Mouse (Mus musculus) gastrocnemius, postnatal 4 days (tissue): ENCODE measurements around the gene Creld2. TPM values are rescaled to one million over a fixed set of nuclear protein-coding genes. Genes with fewer than 3 reads are reported as not detected.
A peak's percentile ranks its signal among the peaks of the same experiment; 100 is the strongest.
"Not testable (repeated sequence)": the region's sequence is repeated elsewhere in the genome, so short reads cannot be mapped to it uniquely, and the experiment has no call there.

Experiments used
- DNase-seq, 2 experiments: peaks; one replicate each; pipeline ENCODE4 v3.0.0; 2021 to 2022; ENCODE audit warnings: low spot score in 2 of 2, mixed read lengths in 2 of 2
- long read RNA-seq, 2 experiments: library from polyadenylated mRNA; stranded (forward); transcript quantifications; one replicate each; pipeline ENCODE4 v2.0.0; 2021
- total RNA-seq, 2 experiments: library from RNA; stranded (reverse); gene quantifications; 2 replicates each; pipeline ENCODE4 v1.2.3; 2021

Creld2 gene
- 10 to 100 TPM; 20.8 to 22.0 TPM for total RNA-seq
- long read RNA-seq, experiment 1, transcript Creld2-201 (10 exons, 1,366 nt): major isoform, 25 of 28 reads
- long read RNA-seq, experiment 1, partial matches to known transcripts: 2 of 28 reads
- long read RNA-seq, experiment 1, other reads (novel, unspliced or antisense): 1 of 28 reads
- long read RNA-seq, experiment 2, transcript Creld2-201 (10 exons, 1,366 nt): major isoform, 34 of 39 reads
- long read RNA-seq, experiment 2, partial matches to known transcripts: 3 of 39 reads
- long read RNA-seq, experiment 2, other reads (novel, unspliced or antisense): 2 of 39 reads

GRCm38 (mm10) chr15:88819026-88819905 lies at the start of gene Creld2, which contains the start of gene Alg12:
TSS of gene Creld2 (plus strand) at chr15:88819646.
TSS of gene Alg12 (minus strand) at chr15:88819318.
- DNase-seq: peak; percentile 96 to 99

GRCm38 (mm10) chr15:88774630-88775029 lies 44.8 kb upstream of the Creld2 start:
- not testable (repeated sequence) for DNase-seq

GRCm38 (mm10) chr15:88792140-88792850 lies 27.2 kb upstream of the Creld2 start:
- no peak for DNase-seq

- DNase-seq: not testable (repeated sequence)
Observed at GRCm38 (mm10) chr15:88794729-88795128, 24.7 kb upstream of the Creld2 start.

- no peak for DNase-seq
Observed at GRCm38 (mm10) chr15:88799950-88800371, 19.5 kb upstream of the Creld2 start.

GRCm38 (mm10) chr15:88800921-88801354 lies 18.5 kb upstream of the Creld2 start:
- DNase-seq: no peak

GRCm38 (mm10) chr15:88801903-88802302 lies 17.5 kb upstream of the Creld2 start:
- DNase-seq: no peak

GRCm38 (mm10) chr15:88802348-88802747 lies 17.1 kb upstream of the Creld2 start:
- no peak for DNase-seq

GRCm38 (mm10) chr15:88808121-88808520 lies 11.3 kb upstream of the Creld2 start:
- DNase-seq: no peak

- DNase-seq: no peak
Observed at GRCm38 (mm10) chr15:88810369-88810768, 9.1 kb upstream of the Creld2 start.

- no peak for DNase-seq
Observed at GRCm38 (mm10) chr15:88813262-88813661, 6.2 kb upstream of the Creld2 start.

GRCm38 (mm10) chr15:88813873-88814272 lies 5.6 kb upstream of the Creld2 start:
- DNase-seq: not testable (repeated sequence)

- DNase-seq: no peak
Observed at GRCm38 (mm10) chr15:88814411-88815047, 4.9 kb upstream of the Creld2 start.

GRCm38 (mm10) chr15:88815196-88815700 lies 4.2 kb upstream of the Creld2 start:
- no peak for DNase-seq

- no peak for DNase-seq
Observed at GRCm38 (mm10) chr15:88819906-88820303, 459 bp downstream of the Creld2 start.

- DNase-seq: no peak
Observed at GRCm38 (mm10) chr15:88821403-88821802, 2.0 kb downstream of the Creld2 start.

- DNase-seq: no peak
Observed at GRCm38 (mm10) chr15:88822513-88822912, 3.1 kb downstream of the Creld2 start.

- no peak for DNase-seq
Observed at GRCm38 (mm10) chr15:88823376-88823775, 3.9 kb downstream of the Creld2 start.

- no peak for DNase-seq
Observed at GRCm38 (mm10) chr15:88827466-88827865, 8.0 kb downstream of the Creld2 start.

GRCm38 (mm10) chr15:88827991-88828799 lies 8.7 kb downstream of the Creld2 start:
- peak in 1 of 2 experiments; percentile 63 for DNase-seq
